Mouse (Mus musculus) olfactory bulb, adult 2 months (tissue): ENCODE results near the gene Ppid.

Experiments
- CTCF ChIP-seq: fragments of 200-500 bp; IDR thresholded peaks from 2 replicates; pipeline ENCODE4 v1.5.1; 2012; ENCODE audit warnings: low read depth, mild to moderate bottlenecking, low read length, moderate library complexity; ENCODE audit not compliant: insufficient read depth
- POLR2A ChIP-seq: fragments of 200-500 bp; IDR thresholded peaks from 2 replicates; pipeline ENCODE4 v1.6.1; 2012; ENCODE audit warnings: mild to moderate bottlenecking, low read depth, low read length, moderate library complexity; ENCODE audit not compliant: insufficient read depth

GRCm38 (mm10) chr3:79628182-79628560 is 37.0 kb downstream of the Ppid start:
- TF ChIP-seq CTCF (no peak), POLR2A (no peak)
